Mouse (Mus musculus) brain, embryonic 14.5 days (tissue): ENCODE data around the gene Zmiz1.

ENCODE experiments used
- CTCF ChIP-seq: fragments of 200-500 bp; IDR thresholded peaks from 2 replicates; pipeline ENCODE4 v1.5.1; 2012; ENCODE audit warnings: inconsistent platforms, mild to moderate bottlenecking, moderate library complexity, borderline replicate concordance; ENCODE audit not compliant: insufficient read depth, insufficient read length; ENCODE audit errors: extremely low read depth
- POLR2A ChIP-seq: fragments of 200-500 bp; IDR thresholded peaks from 2 replicates; pipeline ENCODE4 v1.6.1; 2012; ENCODE audit warnings: mild to moderate bottlenecking, inconsistent platforms, borderline replicate concordance; ENCODE audit not compliant: poor library complexity, insufficient read depth, insufficient read length, severe bottlenecking; ENCODE audit errors: extremely low read depth

DNA sequence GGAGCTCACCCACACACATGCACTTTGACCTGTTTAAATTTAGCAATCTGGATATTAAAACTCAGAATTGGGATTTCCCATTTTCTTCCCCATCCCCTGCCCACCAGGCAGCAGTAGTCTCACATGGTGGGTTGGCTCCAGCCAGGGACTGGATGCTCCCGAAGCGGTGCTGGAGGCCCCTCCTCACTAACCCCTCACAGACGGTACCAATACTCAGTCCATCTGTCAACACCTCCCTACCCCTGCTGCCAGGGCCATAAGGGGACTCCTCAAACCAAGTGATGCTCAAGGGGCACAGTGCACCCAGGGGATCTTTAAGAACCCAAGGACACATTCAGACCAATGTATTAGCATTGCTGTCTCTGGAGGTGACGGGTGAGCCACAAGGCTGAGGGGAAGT is 251.7 kb downstream of the Zmiz1 start:
- no peak for TF ChIP-seq POLR2A
- TF ChIP-seq CTCF = no peak
